Mouse (Mus musculus) Muller cell, postnatal 12 days (primary cell): ENCODE measurements around the gene Lmf1.
A peak's percentile ranks its signal among the peaks of the same experiment; 100 is the strongest.

ENCODE experiments used
- DNase-seq: peaks from one replicate; pipeline ENCODE4 v3.0.0-alpha.2; 2015; ENCODE audit errors: inconsistent ontology term

Gene Lmf1

GRCm38 (mm10) chr17:25578920-25579319 is at the start of gene Lmf1:
TSS of gene Lmf1 (plus strand) at chr17:25579085.
- DNase-seq = peak; percentile 99

- no peak for DNase-seq
These were observed 48.4 kb upstream of the Lmf1 start for GRCm38 (mm10) chr17:25530357-25531022.

- DNase-seq = peak; percentile 95
These were observed 39.7 kb upstream of the Lmf1 start for GRCm38 (mm10) chr17:25538945-25539875.

- peak; percentile 85 for DNase-seq
These were observed 38.2 kb upstream of the Lmf1 start for GRCm38 (mm10) chr17:25540731-25541130.

GRCm38 (mm10) chr17:25541768-25542167 is 37.1 kb upstream of the Lmf1 start:
- peak; percentile 61 for DNase-seq

GRCm38 (mm10) chr17:25547026-25547425 is 31.9 kb upstream of the Lmf1 start:
- DNase-seq = no peak

- DNase-seq = no peak
These were observed 28.9 kb upstream of the Lmf1 start for GRCm38 (mm10) chr17:25550020-25550419.

- DNase-seq = peak; percentile 77
These were observed 27.6 kb upstream of the Lmf1 start for GRCm38 (mm10) chr17:25551313-25551712.

GRCm38 (mm10) chr17:25555159-25555558 is 23.7 kb upstream of the Lmf1 start:
- no peak for DNase-seq

GRCm38 (mm10) chr17:25555666-25556629 is 22.9 kb upstream of the Lmf1 start:
- DNase-seq = peak; percentile 66

GRCm38 (mm10) chr17:25556630-25557354 is 22.1 kb upstream of the Lmf1 start:
- peak; percentile 81 for DNase-seq

- DNase-seq = no peak
These were observed 19.3 kb upstream of the Lmf1 start for GRCm38 (mm10) chr17:25559634-25560033.

- DNase-seq = peak; percentile 74
These were observed 18.2 kb upstream of the Lmf1 start for GRCm38 (mm10) chr17:25560554-25561222.

- DNase-seq = peak; percentile 98
These were observed 17.5 kb upstream of the Lmf1 start for GRCm38 (mm10) chr17:25561223-25562028.

GRCm38 (mm10) chr17:25564481-25564880 is 14.4 kb upstream of the Lmf1 start:
- peak; percentile 54 for DNase-seq

- peak; percentile 81 for DNase-seq
These were observed 13.6 kb upstream of the Lmf1 start for GRCm38 (mm10) chr17:25565244-25565643.

- DNase-seq = peak; percentile 27
These were observed 12.9 kb upstream of the Lmf1 start for GRCm38 (mm10) chr17:25565860-25566600.

GRCm38 (mm10) chr17:25567261-25567660 is 11.6 kb upstream of the Lmf1 start:
- DNase-seq = peak; percentile 45

- DNase-seq = peak; percentile 91
These were observed 11.1 kb upstream of the Lmf1 start for GRCm38 (mm10) chr17:25567745-25568144.
